Mouse (Mus musculus) thymus, postnatal 36 days (tissue): ENCODE data around the gene Hoxd10.
A peak's percentile ranks its signal among the peaks of the same experiment; 100 is the strongest.

Experiments
- DNase-seq, 2 experiments: peaks; one replicate each; pipeline ENCODE4 v3.0.0; 2022; ENCODE audit warnings: mixed read lengths in 2 of 2

The Hoxd10 gene

GRCm38 (mm10) chr2:74710929-74711543, 19.3 kb downstream of the Hoxd10 start:
- DNase-seq, result no peak

GRCm38 (mm10) chr2:74711721-74712621, 20.2 kb downstream of the Hoxd10 start, which contains the start of the genes Hoxd3 and Hoxd4:
Gene Hoxd3, plus strand, starts transcription at chr2:74711927.
Gene Hoxd4, plus strand, starts transcription at chr2:74711929.
- no peak for DNase-seq

- DNase-seq, result no peak
These were observed 21.8 kb downstream of the Hoxd10 start for GRCm38 (mm10) chr2:74713239-74714150.

GRCm38 (mm10) chr2:74714156-74714789, 22.5 kb downstream of the Hoxd10 start:
- DNase-seq, result no peak

- no peak for DNase-seq
These were observed 23.2 kb downstream of the Hoxd10 start for GRCm38 (mm10) chr2:74714881-74715280.

GRCm38 (mm10) chr2:74715504-74716241, 23.9 kb downstream of the Hoxd10 start:
- DNase-seq, result peak; percentile 71 to 74

GRCm38 (mm10) chr2:74720384-74720783, 28.7 kb downstream of the Hoxd10 start:
- DNase-seq, result no peak

- no peak for DNase-seq
These were observed 29.3 kb downstream of the Hoxd10 start for GRCm38 (mm10) chr2:74720955-74721491.

GRCm38 (mm10) chr2:74721882-74722281, 30.2 kb downstream of the Hoxd10 start:
- DNase-seq, result no peak

- DNase-seq, result no peak
These were observed 31.2 kb downstream of the Hoxd10 start for GRCm38 (mm10) chr2:74722949-74723348.

- no peak for DNase-seq
These were observed 32.7 kb downstream of the Hoxd10 start for GRCm38 (mm10) chr2:74724244-74725015.

GRCm38 (mm10) chr2:74725171-74725570, 33.4 kb downstream of the Hoxd10 start:
- DNase-seq, result no peak

GRCm38 (mm10) chr2:74726551-74726950, 34.8 kb downstream of the Hoxd10 start, which contains the start of gene Gm28230:
Gene Gm28230, plus strand, starts transcription at chr2:74726728.
- no peak for DNase-seq

- DNase-seq, result no peak
These were observed 35.4 kb downstream of the Hoxd10 start for GRCm38 (mm10) chr2:74726973-74727639.

GRCm38 (mm10) chr2:74727640-74728302, 36.0 kb downstream of the Hoxd10 start:
- no peak for DNase-seq

GRCm38 (mm10) chr2:74728303-74728680, 36.6 kb downstream of the Hoxd10 start:
- no peak for DNase-seq

- DNase-seq, result no peak
These were observed 38.6 kb downstream of the Hoxd10 start for GRCm38 (mm10) chr2:74730331-74730730.

- DNase-seq, result no peak
These were observed 39.3 kb downstream of the Hoxd10 start for GRCm38 (mm10) chr2:74731055-74731454.

- no peak for DNase-seq
These were observed 40.2 kb downstream of the Hoxd10 start for GRCm38 (mm10) chr2:74731799-74732512.
